Mouse (Mus musculus) stomach, postnatal 0 days (tissue): Measurements from ENCODE around the gene Dcst2. TPM values are rescaled to one million over a fixed set of nuclear protein-coding genes. Genes with fewer than 3 reads are reported as not detected.

Source experiments
- ATAC-seq: fragments of 200-750 bp; cut with Nextera tagmentation; 2 replicates; pipeline ENCODE4 v1.8.0; 2017; ENCODE audit not compliant: low FRiP score, low TSS enrichment
- DNase-seq: peaks from one replicate; pipeline ENCODE4 v3.0.0-alpha.2; 2016; ENCODE audit warnings: low spot score
- H3K27ac ChIP-seq: fragments of 300-500 bp; sonication (generic); replicated peaks from 2 replicates; pipeline ENCODE4 v1.5.1; 2014; ENCODE audit warnings: mild to moderate bottlenecking, control low read depth
- H3K27me3 ChIP-seq: fragments of 300-500 bp; sonication (generic); 2 replicates; pipeline ENCODE4 v1.6.1; 2014; ENCODE audit warnings: low read length; ENCODE audit not compliant: control insufficient read depth, insufficient read depth
- H3K36me3 ChIP-seq: fragments of 300-500 bp; sonication (generic); 2 replicates; pipeline ENCODE4 v1.6.1; 2014; ENCODE audit warnings: low read length, mixed read lengths; ENCODE audit not compliant: control insufficient read depth, insufficient read depth
- H3K4me1 ChIP-seq: fragments of 300-500 bp; sonication (generic); replicated peaks from 2 replicates; pipeline ENCODE4 v1.6.1; 2014; ENCODE audit warnings: antibody characterized with exemption; ENCODE audit not compliant: control insufficient read depth, insufficient read depth
- H3K4me2 ChIP-seq: fragments of 300-500 bp; sonication (generic); replicated peaks from 2 replicates; pipeline ENCODE4 v1.6.1; 2014; ENCODE audit warnings: low read depth, mild to moderate bottlenecking, control low read depth, moderate library complexity
- H3K4me3 ChIP-seq: fragments of 300-500 bp; sonication (generic); 2 replicates; pipeline ENCODE4 v1.5.1; 2014; ENCODE audit warnings: low read depth, low read length, control low read depth
- H3K9ac ChIP-seq: fragments of 300-500 bp; sonication (generic); 2 replicates; pipeline ENCODE4 v1.6.1; 2014; ENCODE audit warnings: mild to moderate bottlenecking, low read length, control low read depth, mixed read lengths
- H3K9me3 ChIP-seq: fragments of 300-500 bp; sonication (generic); 2 replicates; pipeline ENCODE4 v1.6.1; 2016; ENCODE audit warnings: low read length; ENCODE audit not compliant: control insufficient read depth
- CTCF ChIP-seq: IDR thresholded peaks from 2 replicates; pipeline ENCODE4 v1.5.1; 2016; ENCODE audit warnings: antibody characterized with exemption, low read depth, mild to moderate bottlenecking, moderate library complexity
- EP300 ChIP-seq: optimal IDR thresholded peaks from 2 replicates; pipeline ENCODE3; 2016; ENCODE audit warnings: antibody characterized with exemption
- WGBS: fragments of 180-500 bp; shearing (Covaris S2); extraction: QIAGEN DNeasy Blood & Tissue Kit; methylation state at CpG from one replicate; pipeline ENCODE4 v1.1.7; 2014; 5-methylcytosine and 5-hydroxymethylcytosine counted together
- polyA plus RNA-seq: library from polyadenylated mRNA; unstranded; fragments of >200 nt; fragmentation: Nextera tagmentation; extraction: Ambion mirVana; gene quantifications from 2 replicates; pipeline ENCODE4 v1.2.1, GENCODE M21; 2015

Dcst2 gene
- polyA plus RNA-seq, 1 experiment from 2014 or later, result 0.33 TPM

- peak overlapping the region; percentile 10; the same call in 1 of the 2 replicates for H3K4me3 ChIP-seq
- H3K9me3 ChIP-seq, result no peaks in the 10 kb centered on the region
- peaks cover 7% of the 10 kb centered on the region for H3K36me3 ChIP-seq
- peak overlapping the region; percentile 23 for H3K4me2 ChIP-seq
- TF ChIP-seq CTCF (no peak), EP300 (no peak)
- H3K4me1 ChIP-seq, result peaks cover 7% of the 10 kb centered on the region
- no peaks in the 10 kb centered on the region for H3K27me3 ChIP-seq
- DNase-seq (no peak), ATAC-seq (no peak)
- peak overlapping the region; percentile 23 for H3K9ac ChIP-seq
- WGBS, result 61% methylated on average over 12 of the region's 12 CpGs
- peak overlapping the region; percentile 79 for H3K27ac ChIP-seq
These were observed 22.7 kb downstream of the Dcst2 start for GRCm38 (mm10) chr3:89384331-89385076.

- Histone ChIP-seq H3K36me3 (peaks cover 3% of the 10 kb centered on the region), H3K27me3 (no peaks in the 10 kb centered on the region), H3K9ac (no peak overlapping the region), H3K4me3 (no peak overlapping the region), H3K9me3 (no peaks in the 10 kb centered on the region), H3K27ac (peak overlapping the region; percentile 79), H3K4me1 (peaks cover 7% of the 10 kb centered on the region), H3K4me2 (peak overlapping the region; percentile 23)
- 53% methylated on average over 10 of the region's 11 CpGs for WGBS
- TF ChIP-seq EP300, result no peak
- TF ChIP-seq CTCF, result no peak
- DNase-seq (no peak), ATAC-seq (no peak)
These were observed 23.7 kb downstream of the Dcst2 start for GRCm38 (mm10) chr3:89385451-89385850.

GRCm38 (mm10) chr3:89386438-89387420 is 25.0 kb downstream of the Dcst2 start:
- H3K4me3 ChIP-seq, result peak overlapping the region; percentile 18; the same call in 1 of the 2 replicates
- H3K27ac ChIP-seq, result peak overlapping the region; percentile 84
- WGBS, result 58% methylated on average over 17 of the region's 17 CpGs

GRCm38 (mm10) chr3:89387632-89388031 is 25.9 kb downstream of the Dcst2 start:
- Histone ChIP-seq H3K9me3 (no peaks in the 10 kb centered on the region), H3K4me1 (peaks cover 11% of the 10 kb centered on the region), H3K4me3 (peak overlapping the region; percentile 18; the same call in 1 of the 2 replicates), H3K27ac (peak overlapping the region; percentile 84), H3K4me2 (peak overlapping the region; percentile 50), H3K27me3 (no peaks in the 10 kb centered on the region), H3K9ac (peak overlapping the region; percentile 41; the same call in 1 of the 2 replicates), H3K36me3 (no peaks in the 10 kb centered on the region)
- TF ChIP-seq CTCF (peak; percentile 21; the same call in 1 of the 2 replicates), EP300 (no peak)
- ATAC-seq (no peak), DNase-seq (peak; percentile 58)
- 47% methylated on average over 11 of the region's 11 CpGs for WGBS

More at GRCm38 (mm10) chr3:89386438-89387420, 25.0 kb downstream of the Dcst2 start:
- no peaks in the 10 kb centered on the region for H3K9me3 ChIP-seq
- peak; percentile 35 for DNase-seq
- no peaks in the 10 kb centered on the region for H3K27me3 ChIP-seq
- no peaks in the 10 kb centered on the region for H3K36me3 ChIP-seq
- H3K4me1 ChIP-seq, result peaks cover 11% of the 10 kb centered on the region
- peak overlapping the region; percentile 50 for H3K4me2 ChIP-seq
- TF ChIP-seq EP300, result no peak
- TF ChIP-seq CTCF, result no peak
- H3K9ac ChIP-seq, result peak overlapping the region; percentile 41
- ATAC-seq, result no peak

- peak overlapping the region; percentile 84 for H3K27ac ChIP-seq
- no peaks in the 10 kb centered on the region for H3K36me3 ChIP-seq
- H3K9me3 ChIP-seq, result no peaks in the 10 kb centered on the region
- peaks cover 11% of the 10 kb centered on the region for H3K4me1 ChIP-seq
- 0 out of 2 replicates have a peak, but pooled peaks have one; percentile 2 for ATAC-seq
- DNase-seq, result peak; percentile 60
- peak overlapping the region; percentile 41 for H3K9ac ChIP-seq
- H3K4me3 ChIP-seq, result peak overlapping the region; percentile 18; the same call in 1 of the 2 replicates
- H3K4me2 ChIP-seq, result peak overlapping the region; percentile 50
- no peaks in the 10 kb centered on the region for H3K27me3 ChIP-seq
- no peak for TF ChIP-seq EP300
- TF ChIP-seq CTCF, result no peak
- 49% methylated on average over 11 of the region's 11 CpGs for WGBS
These were observed 26.5 kb downstream of the Dcst2 start for GRCm38 (mm10) chr3:89388134-89388881.
